Mouse (Mus musculus) hematopoietic multipotent progenitor cell, adult 10-12 weeks (in vitro differentiated cells): ENCODE data around the gene Tpcn1. TPM values are rescaled to one million over a fixed set of nuclear protein-coding genes. Genes with fewer than 3 reads are reported as not detected.

Source experiments
- polyA plus RNA-seq: library from polyadenylated mRNA; stranded (reverse); fragments of >175 nt; gene quantifications from 2 replicates; pipeline ENCODE4 v1.2.3, GENCODE M21; 2012; ENCODE audit warnings: low replicate concordance

Gene Tpcn1
- 52.8 and 62.7 TPM in 2 replicates for polyA plus RNA-seq

GRCm38 (mm10) chr5:120588569-120589094 is at the start of gene Tpcn1, which contains the start of gene Iqcd:
Gene Tpcn1, minus strand, starts transcription at chr5:120588673.
Gene Iqcd, plus strand, starts transcription at chr5:120589016.

GRCm38 (mm10) chr5:120634131-120634530 is 45.7 kb upstream of the Tpcn1 start, which contains the start of gene Cfap73:
Gene Cfap73, minus strand, starts transcription at chr5:120634235.

GRCm38 (mm10) chr5:120612442-120612821 is 24.0 kb upstream of the Tpcn1 start, which contains the start of the genes Rita1 and Ddx54:
Gene Rita1, minus strand, starts transcription at chr5:120612589.
Gene Ddx54, plus strand, starts transcription at chr5:120612739.

GRCm38 (mm10) chr5:120510982-120511642 is 77.4 kb downstream of the Tpcn1 start, which contains the start of gene Slc8b1:
Gene Slc8b1, plus strand, starts transcription at chr5:120511168.

GRCm38 (mm10) chr5:120503144-120503795 is 85.2 kb downstream of the Tpcn1 start, which contains the start of gene Plbd2:
Gene Plbd2, minus strand, starts transcription at chr5:120503625.

Other genes with a start within 250 kb of the Tpcn1 start
- 0.07 and 0.10 TPM in 2 replicates for gene Lhx5, start 157.0 kb downstream of the Tpcn1 start, polyA plus RNA-seq
- gene Sdsl, start 115.9 kb downstream of the Tpcn1 start, polyA plus RNA-seq, result 0.88 and 4.6 TPM in 2 replicates
- not detected in 2 replicates for gene Sds, start 112.1 kb downstream of the Tpcn1 start, polyA plus RNA-seq
- 37.8 and 38.1 TPM in 2 replicates for gene Plbd2, start 85.0 kb downstream of the Tpcn1 start, polyA plus RNA-seq
- 16.9 and 23.9 TPM in 2 replicates for gene Slc8b1, start 77.5 kb downstream of the Tpcn1 start, polyA plus RNA-seq
- 0.86 and 2.0 TPM in 2 replicates for gene Iqcd, start 343 bp upstream of the Tpcn1 start, polyA plus RNA-seq
- gene Rita1, start 23.9 kb upstream of the Tpcn1 start, polyA plus RNA-seq, result 16.3 and 22.7 TPM in 2 replicates
- 142 and 167 TPM in 2 replicates for gene Ddx54, start 24.1 kb upstream of the Tpcn1 start, polyA plus RNA-seq
- 0.13 TPM in 1 of 2 replicates, not detected in the other for gene Cfap73, start 45.6 kb upstream of the Tpcn1 start, polyA plus RNA-seq
- gene Rasal1, start 60.1 kb upstream of the Tpcn1 start, polyA plus RNA-seq, result 29.1 and 49.9 TPM in 2 replicates
- 290 and 657 TPM in 2 replicates for gene Dtx1, start 123.3 kb upstream of the Tpcn1 start, polyA plus RNA-seq
- 0.76 and 1.1 TPM in 2 replicates for gene Oas2, start 161.2 kb upstream of the Tpcn1 start, polyA plus RNA-seq
- gene Oas3, start 189.0 kb upstream of the Tpcn1 start, polyA plus RNA-seq, result 13.5 and 15.3 TPM in 2 replicates
- gene Oas1e, start 206.9 kb upstream of the Tpcn1 start, polyA plus RNA-seq, result not detected in 2 replicates
- gene Oas1c, start 223.8 kb upstream of the Tpcn1 start, polyA plus RNA-seq, result 1.2 and 1.4 TPM in 2 replicates